Mouse (Mus musculus) hematopoietic stem cell, adult 5-6 weeks (primary cell): Measurements from ENCODE around the gene Tmem238l. TPM values are rescaled to one million over a fixed set of nuclear protein-coding genes. Genes with fewer than 3 reads are reported as not detected.

Source experiments
- ATAC-seq, 2 experiments: fragments of 125-278 bp in 1 of 2; replicated peaks in 1 of 2; 2 replicates each; pipeline ENCODE4 v1.8.0; 2016 to 2017; ENCODE audit warnings: inconsistent platforms in 2 of 2, mild to moderate bottlenecking in 2 of 2, moderate number of reproducible peaks in 2 of 2, low read depth in 1 of 2, moderate TSS enrichment in 1 of 2; ENCODE audit not compliant: low FRiP score in 2 of 2, poor library complexity in 2 of 2, severe bottlenecking in 2 of 2, insufficient read depth in 1 of 2, low TSS enrichment in 1 of 2
- total RNA-seq: library from RNA; stranded (forward); fragments of 172-1452, 232-1000 nt; gene quantifications from 2 replicates; pipeline ENCODE4 v1.2.3, GENCODE M21; 2017

Tmem238l gene
- total RNA-seq: not detected in 2 replicates

- no peak for ATAC-seq
These were observed at the start of gene Tmem238l for GRCm38 (mm10) chr11:66956303-66956702. Gene Tmem238l (plus strand): TSS chr11:66956638.

- no peak for ATAC-seq
These were observed 44.6 kb upstream of the Tmem238l start, which contains the start of gene Pirt for GRCm38 (mm10) chr11:66911811-66912210. Gene Pirt (plus strand): TSS chr11:66911981.

- ATAC-seq: no peak
These were observed 43.6 kb upstream of the Tmem238l start for GRCm38 (mm10) chr11:66912531-66913458.

- peak; percentile 17 to 51; a peak in 2 of 4 replicates for ATAC-seq
These were observed 42.2 kb upstream of the Tmem238l start for GRCm38 (mm10) chr11:66914249-66914648.

- ATAC-seq: no peak
These were observed 36.4 kb upstream of the Tmem238l start for GRCm38 (mm10) chr11:66920012-66920411.

GRCm38 (mm10) chr11:66924095-66924823 is 32.2 kb upstream of the Tmem238l start:
- ATAC-seq: no peak

GRCm38 (mm10) chr11:66928311-66928710 is 28.1 kb upstream of the Tmem238l start:
- ATAC-seq: no peak

GRCm38 (mm10) chr11:66932827-66933599 is 23.4 kb upstream of the Tmem238l start:
- ATAC-seq: no peak

- no peak for ATAC-seq
These were observed 21.8 kb upstream of the Tmem238l start for GRCm38 (mm10) chr11:66934428-66935173.

- ATAC-seq: no peak
These were observed 14.4 kb upstream of the Tmem238l start for GRCm38 (mm10) chr11:66942011-66942410.

GRCm38 (mm10) chr11:66945224-66945767 is 11.1 kb upstream of the Tmem238l start:
- ATAC-seq: no peak

- ATAC-seq: no peak
These were observed 9.9 kb upstream of the Tmem238l start for GRCm38 (mm10) chr11:66946521-66946920.

- ATAC-seq: no peak
These were observed 9.5 kb upstream of the Tmem238l start for GRCm38 (mm10) chr11:66946922-66947321.

GRCm38 (mm10) chr11:66960797-66961196 is 4.4 kb downstream of the Tmem238l start:
- ATAC-seq: no peak

- ATAC-seq: no peak
These were observed 5.2 kb downstream of the Tmem238l start for GRCm38 (mm10) chr11:66961447-66962176.

- ATAC-seq: no peak
These were observed 7.0 kb downstream of the Tmem238l start for GRCm38 (mm10) chr11:66963462-66963861.
